Mouse (Mus musculus): ENCODE measurements around the gene Cct7. TPM values are rescaled to one million over a fixed set of nuclear protein-coding genes. Genes with fewer than 3 reads are reported as not detected.
A peak's percentile ranks its signal among the peaks of the same experiment; 100 is the strongest.

Gene Cct7
- polyA plus RNA-seq, 1 experiment from 2014 or later: 458 TPM

DNA sequence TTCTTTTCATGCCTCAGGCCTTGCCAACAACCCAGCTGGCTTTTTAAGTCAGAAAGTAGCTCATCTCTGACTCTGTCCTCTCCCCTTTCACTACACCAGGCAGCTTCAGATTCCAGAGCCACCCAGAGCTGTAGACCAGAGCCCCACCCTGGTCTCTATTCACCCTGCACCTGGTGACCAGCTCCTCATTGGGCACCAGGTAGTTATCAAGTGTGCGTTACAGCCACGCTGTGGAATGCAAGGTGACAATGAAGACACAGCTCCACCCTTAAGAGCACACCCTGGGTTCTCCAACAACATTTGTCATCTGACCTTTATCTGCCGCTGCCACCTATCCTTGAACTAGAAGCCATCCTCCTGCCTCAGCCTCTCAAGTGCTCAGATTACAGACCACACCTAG lies 24.3 kb downstream of the Cct7 start:
- no peaks in the 10 kb centered on the region for H3K4me1 ChIP-seq (ENCODE audit: control insufficient read depth, insufficient read depth, low read length)
- H3K4me2 ChIP-seq (ENCODE audit: low read depth, low read length): no peak overlapping the region
- WGBS: 80% methylated on average over 3 of the region's 3 CpGs
- H3K27me3 ChIP-seq (replicated peaks; ENCODE audit: control insufficient read depth, insufficient read depth, low read length): peaks cover 8% of the 10 kb centered on the region; the same call in 1 of the 2 replicates
- H3K9ac ChIP-seq (ENCODE audit: low read depth, low read length): no peak overlapping the region
- no peaks in the 10 kb centered on the region for H3K36me3 ChIP-seq (ENCODE audit: control insufficient read depth, insufficient read depth, low read length)
- no peak overlapping the region for H3K4me3 ChIP-seq (ENCODE audit: low read length)
- H3K27ac ChIP-seq (ENCODE audit: low read length): no peak overlapping the region
- no peak for ATAC-seq
- H3K9me3 ChIP-seq (ENCODE audit: control insufficient read depth, low read length): no peaks in the 10 kb centered on the region

DNA sequence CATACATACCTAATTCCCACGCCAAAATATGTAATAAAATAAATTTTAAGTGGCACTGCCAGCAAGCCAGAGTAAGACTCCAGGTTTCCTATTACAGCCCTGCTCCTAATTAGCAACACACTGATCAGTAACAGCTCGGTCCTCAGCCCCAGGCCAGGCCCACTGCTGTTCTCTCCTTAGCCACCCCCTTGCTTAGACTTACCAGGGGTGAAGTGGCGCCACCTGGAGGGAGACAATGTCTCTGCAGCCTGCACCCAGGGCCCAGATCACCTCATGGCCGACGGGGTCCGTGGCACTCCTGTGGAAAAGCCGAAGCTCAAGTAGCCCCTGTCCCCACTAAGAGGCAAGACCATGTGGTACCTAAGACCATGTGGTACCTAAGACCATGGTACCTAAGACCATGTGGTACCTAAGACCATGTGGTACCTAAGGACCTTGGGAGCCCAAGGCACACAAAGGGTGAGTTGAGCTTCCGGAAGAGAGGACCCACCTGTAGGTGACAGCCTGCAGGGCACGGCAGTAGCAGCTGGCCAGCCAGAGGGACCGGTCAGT lies 26.1 kb downstream of the Cct7 start:
- no peak for ATAC-seq

DNA sequence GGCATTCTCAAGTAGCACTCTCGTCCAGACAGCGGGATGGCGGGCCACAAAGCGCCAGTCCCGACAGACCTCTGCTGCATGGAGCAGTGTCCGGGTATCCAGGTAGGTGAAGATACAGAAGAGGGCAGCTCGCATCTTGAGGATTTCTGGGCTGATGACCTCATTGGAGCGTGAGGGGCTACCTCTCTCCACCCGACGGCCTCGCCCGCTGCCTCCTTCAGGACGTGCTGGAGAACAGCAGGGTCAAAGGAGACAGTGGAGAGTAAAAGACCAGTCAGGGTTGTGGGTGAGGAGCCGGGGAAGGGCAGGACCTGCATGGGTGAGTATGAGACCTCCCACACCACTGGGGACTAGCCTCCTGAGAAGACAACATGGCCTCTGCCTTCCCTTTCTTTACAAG lies 27.1 kb downstream of the Cct7 start:
- H3K9me3 ChIP-seq (ENCODE audit: control insufficient read depth, low read length): no peaks in the 10 kb centered on the region
- no peak overlapping the region for H3K27ac ChIP-seq (ENCODE audit: low read length)
- H3K9ac ChIP-seq (ENCODE audit: low read depth, low read length): no peak overlapping the region
- no peak overlapping the region for H3K4me2 ChIP-seq (ENCODE audit: low read depth, low read length)
- H3K36me3 ChIP-seq (ENCODE audit: control insufficient read depth, insufficient read depth, low read length): no peaks in the 10 kb centered on the region
- WGBS: 38% methylated on average over 14 of the region's 14 CpGs
- ATAC-seq: no peak
- H3K4me1 ChIP-seq (ENCODE audit: control insufficient read depth, insufficient read depth, low read length): no peaks in the 10 kb centered on the region
- peaks cover 15% of the 10 kb centered on the region; the same call in 1 of the 2 replicates for H3K27me3 ChIP-seq (replicated peaks; ENCODE audit: control insufficient read depth, insufficient read depth, low read length)
- no peak overlapping the region for H3K4me3 ChIP-seq (ENCODE audit: low read length)

More for the DNA sequence above, 26.1 kb downstream of the Cct7 start:
- Histone ChIP-seq H3K27ac (ENCODE audit: low read length) (no peak overlapping the region), H3K9me3 (ENCODE audit: control insufficient read depth, low read length) (no peaks in the 10 kb centered on the region), H3K4me3 (ENCODE audit: low read length) (no peak overlapping the region), H3K27me3 (replicated peaks; ENCODE audit: control insufficient read depth, insufficient read depth, low read length) (peaks cover 13% of the 10 kb centered on the region; the same call in 1 of the 2 replicates), H3K9ac (ENCODE audit: low read depth, low read length) (no peak overlapping the region), H3K4me1 (ENCODE audit: control insufficient read depth, insufficient read depth, low read length) (no peaks in the 10 kb centered on the region), H3K36me3 (ENCODE audit: control insufficient read depth, insufficient read depth, low read length) (no peaks in the 10 kb centered on the region), H3K4me2 (ENCODE audit: low read depth, low read length) (no peak overlapping the region)
- WGBS: 31% methylated on average over 10 of the region's 10 CpGs

DNA sequence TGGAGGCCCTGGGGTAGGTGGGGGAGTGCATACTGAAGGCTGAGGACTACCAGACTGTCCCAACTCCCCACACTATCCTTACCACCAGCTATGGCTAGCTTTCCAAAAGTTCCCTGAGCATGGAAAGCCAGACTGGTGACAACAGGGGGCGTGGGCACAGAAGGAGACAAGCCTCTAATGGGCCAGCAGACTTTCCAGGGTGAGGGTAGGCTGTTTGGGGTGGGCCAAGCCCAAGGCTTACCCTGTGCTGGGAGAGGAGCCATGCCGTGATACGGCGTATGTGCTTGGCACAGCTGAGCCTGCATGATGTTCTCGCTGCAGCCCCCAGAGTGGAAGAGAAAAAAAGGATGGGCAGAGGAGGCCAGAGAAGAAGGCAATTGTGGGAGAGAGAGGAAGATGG lies 28.7 kb downstream of the Cct7 start:
- H3K4me3 ChIP-seq (ENCODE audit: low read length): no peak overlapping the region
- no peak for ATAC-seq
- H3K27ac ChIP-seq (ENCODE audit: low read length): no peak overlapping the region
- no peak overlapping the region for H3K9ac ChIP-seq (ENCODE audit: low read depth, low read length)
- H3K36me3 ChIP-seq (ENCODE audit: control insufficient read depth, insufficient read depth, low read length): no peaks in the 10 kb centered on the region
- no peak overlapping the region for H3K4me2 ChIP-seq (ENCODE audit: low read depth, low read length)
- H3K4me1 ChIP-seq (ENCODE audit: control insufficient read depth, insufficient read depth, low read length): peaks cover 11% of the 10 kb centered on the region
- WGBS: 81% methylated on average over 5 of the region's 5 CpGs
- H3K27me3 ChIP-seq (replicated peaks; ENCODE audit: control insufficient read depth, insufficient read depth, low read length): peaks cover 31% of the 10 kb centered on the region
- H3K9me3 ChIP-seq (ENCODE audit: control insufficient read depth, low read length): no peaks in the 10 kb centered on the region

DNA sequence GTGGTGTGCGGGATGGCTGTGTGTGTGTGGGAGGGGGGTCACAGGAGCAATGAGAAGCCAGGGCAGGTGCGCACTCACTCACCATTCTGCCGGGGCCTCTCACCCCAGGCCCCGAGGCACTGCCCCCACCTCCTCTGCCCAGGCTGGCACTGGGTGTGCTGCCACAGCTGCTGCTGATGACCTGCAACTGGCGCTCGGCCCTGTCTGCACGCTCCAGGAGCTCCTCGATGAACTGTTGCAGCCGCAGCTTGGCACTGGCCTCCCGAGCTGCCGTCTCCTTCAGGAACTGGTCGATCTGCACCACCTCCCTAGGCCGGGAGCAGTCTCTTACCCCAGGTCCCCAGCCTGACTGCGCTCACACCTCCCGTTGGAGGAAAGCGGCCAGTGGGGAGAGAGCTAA lies 29.4 kb downstream of the Cct7 start:
- Histone ChIP-seq H3K4me2 (ENCODE audit: low read depth, low read length) (no peak overlapping the region), H3K27ac (ENCODE audit: low read length) (no peak overlapping the region), H3K27me3 (replicated peaks; ENCODE audit: control insufficient read depth, insufficient read depth, low read length) (peaks cover 35% of the 10 kb centered on the region), H3K9ac (ENCODE audit: low read depth, low read length) (no peak overlapping the region), H3K36me3 (ENCODE audit: control insufficient read depth, insufficient read depth, low read length) (no peaks in the 10 kb centered on the region), H3K4me1 (ENCODE audit: control insufficient read depth, insufficient read depth, low read length) (peaks cover 11% of the 10 kb centered on the region), H3K4me3 (ENCODE audit: low read length) (no peak overlapping the region), H3K9me3 (ENCODE audit: control insufficient read depth, low read length) (no peaks in the 10 kb centered on the region)
- 63% methylated on average over 16 of the region's 16 CpGs for WGBS
- no peak for ATAC-seq

DNA sequence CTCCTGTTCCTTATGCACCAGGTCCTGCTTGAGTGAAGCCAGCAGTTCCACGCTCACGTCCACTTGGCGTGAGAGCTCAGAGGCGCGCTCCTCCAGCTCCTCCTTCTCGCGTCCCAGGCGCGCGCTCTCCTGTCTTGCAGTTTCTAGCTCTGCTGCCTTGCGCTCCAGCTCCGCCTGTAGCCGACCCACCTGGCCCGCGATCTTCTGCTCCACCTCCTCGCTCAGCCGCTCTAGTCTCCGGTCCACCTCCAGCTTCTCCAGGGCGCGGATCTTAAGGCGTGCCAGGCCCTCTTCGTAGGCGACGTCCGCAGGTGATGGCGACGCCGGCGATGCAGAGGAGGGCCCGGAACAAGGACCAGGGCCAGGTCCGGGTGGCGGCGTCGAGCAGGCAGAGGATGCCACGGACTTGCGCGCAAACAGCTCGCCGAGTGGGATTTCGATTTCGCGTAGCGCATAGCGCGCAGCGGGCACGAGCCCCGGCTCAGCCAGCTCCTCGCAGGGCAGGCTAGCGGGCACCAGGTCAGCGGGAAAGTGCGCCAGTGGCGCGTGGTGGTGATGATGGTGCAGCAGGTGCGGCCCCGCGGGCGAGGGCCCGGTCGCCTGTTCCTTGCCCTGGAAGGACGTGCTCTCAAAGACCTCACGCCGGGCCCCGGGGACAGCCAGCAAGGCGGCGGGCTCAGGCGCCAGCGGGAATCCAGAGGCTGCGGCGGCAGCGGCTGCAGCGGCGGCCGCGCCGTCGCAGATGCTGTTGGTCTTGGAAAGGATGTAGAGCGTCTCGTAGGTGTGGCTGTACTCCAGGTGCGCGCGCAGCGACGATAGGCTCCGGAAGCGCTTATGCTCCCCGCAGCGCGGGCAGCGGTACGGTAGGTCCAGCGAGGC lies 32.8 kb downstream of the Cct7 start:
- WGBS: 2% methylated on average over 80 of the region's 92 CpGs
- no peaks in the 10 kb centered on the region for H3K36me3 ChIP-seq (ENCODE audit: control insufficient read depth, insufficient read depth, low read length)
- H3K9ac ChIP-seq (ENCODE audit: low read depth, low read length): no peak overlapping the region
- peaks cover 11% of the 10 kb centered on the region for H3K4me1 ChIP-seq (ENCODE audit: control insufficient read depth, insufficient read depth, low read length)
- peak; percentile 58; the same call in 1 of the 2 replicates for ATAC-seq
- H3K27ac ChIP-seq (ENCODE audit: low read length): no peak overlapping the region
- H3K9me3 ChIP-seq (ENCODE audit: control insufficient read depth, low read length): no peaks in the 10 kb centered on the region
- peaks cover 33% of the 10 kb centered on the region for H3K27me3 ChIP-seq (replicated peaks; ENCODE audit: control insufficient read depth, insufficient read depth, low read length)
- H3K4me3 ChIP-seq (ENCODE audit: low read length): peak overlapping the region; percentile 47
- peak overlapping the region; percentile 56 for H3K4me2 ChIP-seq (ENCODE audit: low read depth, low read length)

DNA sequence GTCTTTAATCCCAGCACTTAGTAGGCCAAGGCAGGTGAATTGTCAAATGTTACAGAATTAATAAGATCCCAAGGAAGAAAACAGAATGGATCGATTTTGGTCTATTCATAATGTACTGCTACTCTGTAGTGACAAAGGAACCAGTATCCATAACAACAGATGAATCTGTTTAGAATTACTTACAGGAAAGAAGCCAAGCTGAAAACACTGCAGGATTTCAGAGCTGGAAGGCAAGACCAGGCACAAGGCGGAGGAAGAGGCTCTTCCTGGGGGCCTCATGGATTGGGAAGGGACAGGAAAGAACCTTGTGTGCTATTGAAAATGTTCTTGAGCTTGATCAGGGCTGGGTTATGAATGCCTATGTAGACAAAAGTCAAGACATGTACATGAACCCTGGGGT lies 34.4 kb downstream of the Cct7 start:
- peaks cover 11% of the 10 kb centered on the region for H3K4me1 ChIP-seq (ENCODE audit: control insufficient read depth, insufficient read depth, low read length)

DNA sequence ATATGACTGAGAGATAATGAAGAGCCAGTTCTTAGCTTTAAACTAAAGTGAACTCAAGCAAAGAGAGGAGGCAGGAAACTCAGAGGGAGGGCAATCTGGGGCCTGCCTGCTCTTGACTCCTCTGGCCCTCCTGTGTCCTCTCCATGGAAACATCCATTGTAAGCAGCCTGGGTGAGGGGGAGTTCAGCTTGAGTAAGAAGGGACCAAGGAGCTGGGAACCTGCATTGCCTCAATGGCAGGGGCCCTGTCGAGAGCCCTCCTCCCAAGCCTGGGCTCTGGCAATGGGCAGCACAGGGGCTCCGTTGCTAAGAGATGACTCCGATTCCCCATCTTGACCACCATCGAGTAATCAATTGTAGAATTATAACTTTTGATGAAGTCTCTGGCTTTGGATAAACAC lies 37.2 kb downstream of the Cct7 start:
- H3K9me3 ChIP-seq (ENCODE audit: control insufficient read depth, low read length): no peaks in the 10 kb centered on the region
- no peaks in the 10 kb centered on the region for H3K36me3 ChIP-seq (ENCODE audit: control insufficient read depth, insufficient read depth, low read length)
- no peak for ATAC-seq
- no peak overlapping the region for H3K4me2 ChIP-seq (ENCODE audit: low read depth, low read length)
- WGBS: 68% methylated on average over 4 of the region's 4 CpGs
- no peak overlapping the region for H3K27ac ChIP-seq (ENCODE audit: low read length)
- peaks cover 11% of the 10 kb centered on the region for H3K4me1 ChIP-seq (ENCODE audit: control insufficient read depth, insufficient read depth, low read length)
- H3K9ac ChIP-seq (ENCODE audit: low read depth, low read length): no peak overlapping the region
- peaks cover 21% of the 10 kb centered on the region for H3K27me3 ChIP-seq (replicated peaks; ENCODE audit: control insufficient read depth, insufficient read depth, low read length)
- H3K4me3 ChIP-seq (ENCODE audit: low read length): no peak overlapping the region

More for the DNA sequence above, 34.4 kb downstream of the Cct7 start:
- ATAC-seq: no peak
- WGBS: 70% methylated on average over 2 of the region's 2 CpGs
- no peak overlapping the region for H3K9ac ChIP-seq (ENCODE audit: low read depth, low read length)
- no peak overlapping the region for H3K4me2 ChIP-seq (ENCODE audit: low read depth, low read length)
- no peaks in the 10 kb centered on the region for H3K36me3 ChIP-seq (ENCODE audit: control insufficient read depth, insufficient read depth, low read length)
- no peak overlapping the region for H3K27ac ChIP-seq (ENCODE audit: low read length)
- H3K9me3 ChIP-seq (ENCODE audit: control insufficient read depth, low read length): no peaks in the 10 kb centered on the region
- no peak overlapping the region for H3K4me3 ChIP-seq (ENCODE audit: low read length)
- peaks cover 28% of the 10 kb centered on the region for H3K27me3 ChIP-seq (replicated peaks; ENCODE audit: control insufficient read depth, insufficient read depth, low read length)

DNA sequence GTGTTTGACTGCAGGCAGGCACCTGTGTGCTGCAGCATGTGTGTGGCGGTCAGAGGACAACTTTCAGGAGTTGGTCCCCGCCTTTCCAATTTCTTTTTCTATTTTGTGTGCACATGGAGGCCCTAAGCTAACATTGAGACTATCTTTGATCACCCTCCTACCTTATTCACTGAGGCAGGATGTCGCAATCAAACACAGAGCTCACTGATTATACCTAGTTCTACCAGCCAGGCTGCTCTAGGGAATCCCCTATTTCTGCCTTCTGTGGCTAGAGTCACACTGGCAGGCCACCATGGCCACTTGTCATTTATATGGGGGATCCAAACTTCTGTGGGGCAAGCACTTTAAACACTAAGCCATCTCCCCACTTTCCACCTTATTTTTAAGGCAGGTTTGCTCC lies 38.4 kb downstream of the Cct7 start:
- Histone ChIP-seq H3K27ac (ENCODE audit: low read length) (no peak overlapping the region), H3K4me2 (ENCODE audit: low read depth, low read length) (no peak overlapping the region), H3K27me3 (replicated peaks; ENCODE audit: control insufficient read depth, insufficient read depth, low read length) (peaks cover 9% of the 10 kb centered on the region), H3K9me3 (ENCODE audit: control insufficient read depth, low read length) (no peaks in the 10 kb centered on the region), H3K4me1 (ENCODE audit: control insufficient read depth, insufficient read depth, low read length) (no peaks in the 10 kb centered on the region; the same call in 1 of the 2 replicates), H3K36me3 (ENCODE audit: control insufficient read depth, insufficient read depth, low read length) (no peaks in the 10 kb centered on the region), H3K4me3 (ENCODE audit: low read length) (no peak overlapping the region), H3K9ac (ENCODE audit: low read depth, low read length) (no peak overlapping the region)
- no peak for ATAC-seq
- WGBS: 60% methylated on average over 3 of the region's 3 CpGs
